ENCODE assay signal across 27 mouse cellular contexts in the genomic region with DNA sequence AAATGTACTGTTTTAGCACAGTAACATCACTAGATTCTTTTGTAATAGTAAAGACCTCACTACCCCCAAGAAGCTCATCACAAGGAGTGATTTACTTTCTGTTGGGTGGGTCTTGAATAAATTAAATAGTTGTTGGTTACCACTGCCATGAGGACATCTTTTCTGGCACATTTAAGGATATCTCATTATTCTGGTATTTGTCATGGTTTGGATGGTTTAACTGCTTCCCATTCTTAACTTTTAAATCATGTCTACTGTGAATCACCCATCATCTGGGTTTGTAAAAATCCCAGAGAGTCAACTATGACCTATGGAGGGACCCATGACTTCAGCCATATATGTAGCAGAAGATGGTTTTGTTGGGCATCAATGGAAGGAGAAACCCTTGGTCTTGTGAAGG.
"Had no signal": no experiment of that assay in that cellular context is flagged by ENCODE, and none has a peak within 500 bp of the region (broad histone marks: within the 10 kb centered on the region; RNA-seq: fewer than 3 reads in every experiment).

No protein-coding gene starts in this region.

- H3K4me2 ChIP-seq: heart, embryonic 12.5 days; hindbrain, embryonic 12.5 days; hindbrain, embryonic 14.5 days; limb, embryonic 12.5 days; liver, embryonic 11.5 days; liver, embryonic 13.5 days had no signal

- DNase-seq: gastrocnemius, postnatal 14 days; gastrocnemius, postnatal 36 days; heart, adult 11 months; heart, adult 2 months; heart, postnatal 10 days; heart, postnatal 4 days; kidney, adult 11 months; kidney, adult 2 months; kidney, adult 9 months; kidney, postnatal 10 days; kidney, postnatal 25 days; kidney, postnatal 4 days; liver; liver, embryonic 13.5 days had no signal

- ATAC-seq: hindbrain, embryonic 16.5 days; inflammation-experienced regulatory T-cells, adult 6 months; intestine, embryonic 16.5 days had no signal

- H3K9ac ChIP-seq: heart, embryonic 12.5 days; hindbrain, embryonic 12.5 days; hindbrain, embryonic 14.5 days; limb, embryonic 12.5 days; liver, embryonic 13.5 days had no signal

- H3K27me3 ChIP-seq: heart, embryonic 12.5 days; hindbrain, embryonic 12.5 days; limb, embryonic 12.5 days; liver, embryonic 13.5 days had no signal

- H3K9me3 ChIP-seq: hindbrain, embryonic 12.5 days; limb, embryonic 10.5 days; limb, embryonic 12.5 days; liver, embryonic 13.5 days had no signal

- H3K36me3 ChIP-seq: heart, embryonic 10.5 days; heart, embryonic 12.5 days; hindbrain, embryonic 10.5 days; hindbrain, embryonic 12.5 days; limb, embryonic 10.5 days; limb, embryonic 12.5 days; liver, embryonic 13.5 days had no signal

- H3K27ac ChIP-seq: heart, adult 2 months; heart, embryonic 10.5 days; hindbrain, embryonic 10.5 days; hindbrain, embryonic 12.5 days; hindbrain, embryonic 14.5 days; layer of hippocampus, adult 2 months; left cerebral cortex, adult 2 months; limb, embryonic 10.5 days; limb, embryonic 12.5 days; liver, embryonic 13.5 days had no signal

- H3K4me3 ChIP-seq: heart, adult 2 months; heart, embryonic 10.5 days; heart, embryonic 12.5 days; hindbrain, embryonic 10.5 days; hindbrain, embryonic 12.5 days; layer of hippocampus, adult 2 months; left cerebral cortex, adult 2 months; limb, embryonic 10.5 days; limb, embryonic 12.5 days; liver, embryonic 13.5 days had no signal

- H3K4me1 ChIP-seq: heart, embryonic 10.5 days; heart, embryonic 12.5 days; hindbrain, embryonic 10.5 days; hindbrain, embryonic 12.5 days; limb, embryonic 10.5 days; limb, embryonic 12.5 days; liver, embryonic 13.5 days had no signal
